Mouse (Mus musculus) retina, postnatal 7 days (tissue): ENCODE measurements around the gene Me1.

Experiments used
- DNase-seq: peaks from one replicate; pipeline ENCODE4 v3.0.0-alpha.2; 2012; ENCODE audit warnings: low read depth, low spot score

Gene Me1

DNA sequence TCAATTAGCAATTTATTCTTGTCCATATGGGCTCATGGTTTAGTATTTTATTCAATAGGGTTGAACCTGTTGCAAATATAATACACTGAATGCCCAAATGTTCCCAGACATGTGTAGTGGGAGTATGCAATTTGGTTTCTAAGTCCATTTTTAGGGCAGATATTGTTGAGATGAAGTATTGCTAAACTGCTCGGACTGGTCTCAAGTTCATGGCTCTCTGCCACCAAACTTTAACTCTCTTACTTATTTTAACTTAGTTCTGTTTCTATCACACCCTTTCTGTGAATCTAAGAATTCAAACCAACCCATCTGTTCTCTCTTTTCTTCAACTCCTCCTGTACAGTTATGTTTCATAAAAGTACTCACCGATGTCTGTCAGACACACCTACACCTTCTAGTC lies 35.4 kb downstream of the Me1 start:
- DNase-seq = no peak

DNA sequence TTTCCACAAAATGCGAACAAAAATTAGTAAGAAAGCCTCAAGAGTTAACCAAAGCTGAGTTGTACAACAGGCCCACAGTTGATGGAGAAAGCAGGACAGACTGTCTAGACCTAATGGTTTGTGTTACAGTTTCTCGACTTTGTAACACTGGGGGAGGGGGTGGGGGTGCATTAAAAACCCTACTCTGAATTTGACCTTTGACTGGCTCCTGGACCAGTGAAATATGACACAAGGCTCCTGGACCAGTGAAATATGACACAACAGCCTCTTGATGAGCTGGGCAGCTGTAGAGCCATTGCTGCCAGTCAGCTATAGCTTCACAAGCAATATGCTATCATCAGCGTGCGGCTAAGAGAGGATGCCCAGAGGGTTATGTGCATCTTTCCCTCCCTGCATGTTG lies 37.4 kb downstream of the Me1 start:
- no peak for DNase-seq

DNA sequence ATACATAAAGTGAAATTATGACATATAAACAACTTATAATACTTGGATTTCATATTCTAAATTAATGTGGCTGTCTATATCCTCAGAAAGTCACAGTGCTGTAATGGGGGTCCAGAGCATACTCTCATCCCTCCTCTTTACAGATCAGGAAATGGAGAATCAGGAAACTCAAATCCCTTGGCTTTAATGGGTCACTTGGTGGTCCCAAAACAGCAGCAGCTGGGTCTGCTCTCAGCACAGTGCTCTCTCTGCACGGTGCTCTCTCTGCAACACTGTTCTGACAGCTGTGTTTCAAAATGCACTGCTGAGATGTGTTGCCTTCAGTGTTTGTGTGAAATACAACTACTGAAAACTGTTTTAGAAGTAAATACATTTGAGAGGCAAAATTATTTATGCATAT lies 43.6 kb downstream of the Me1 start:
- DNase-seq = no peak

DNA sequence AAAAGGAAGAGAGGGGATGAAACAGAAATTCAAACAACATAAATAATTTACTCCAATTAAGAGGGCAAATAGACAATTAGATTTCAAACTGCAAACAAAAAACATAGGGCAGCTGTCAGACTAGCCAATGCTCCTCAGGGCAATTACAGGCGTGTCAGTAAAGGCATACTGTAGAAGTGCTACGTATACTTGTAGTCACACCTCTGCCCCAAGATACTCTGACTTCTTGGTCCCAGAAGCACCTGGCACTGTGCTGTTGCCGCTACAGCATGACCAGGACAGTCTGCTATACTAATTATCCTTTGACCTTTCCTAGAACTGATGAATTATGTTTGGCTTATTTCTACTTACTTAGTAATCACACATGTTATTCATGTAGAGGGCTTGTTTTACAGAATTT lies 44.5 kb downstream of the Me1 start:
- DNase-seq = no peak

DNA sequence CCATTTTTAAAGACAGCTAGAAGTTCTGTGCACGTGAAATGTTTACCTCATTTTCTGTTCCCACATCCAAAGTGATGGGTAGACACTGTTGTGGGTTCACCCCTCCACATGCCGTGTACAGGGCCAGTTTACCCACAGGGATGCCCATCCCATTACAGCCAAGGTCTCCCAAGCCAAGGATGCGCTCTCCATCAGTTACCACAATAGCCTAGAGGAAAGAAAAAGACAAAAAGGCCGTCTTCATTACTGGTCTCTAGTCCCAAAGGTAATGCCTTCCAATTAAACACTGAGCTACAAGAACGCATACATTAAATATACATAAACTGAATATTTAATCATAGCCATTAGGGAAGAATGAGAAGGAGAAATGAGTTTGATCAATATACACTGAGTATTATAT lies 44.9 kb downstream of the Me1 start:
- no peak for DNase-seq

DNA sequence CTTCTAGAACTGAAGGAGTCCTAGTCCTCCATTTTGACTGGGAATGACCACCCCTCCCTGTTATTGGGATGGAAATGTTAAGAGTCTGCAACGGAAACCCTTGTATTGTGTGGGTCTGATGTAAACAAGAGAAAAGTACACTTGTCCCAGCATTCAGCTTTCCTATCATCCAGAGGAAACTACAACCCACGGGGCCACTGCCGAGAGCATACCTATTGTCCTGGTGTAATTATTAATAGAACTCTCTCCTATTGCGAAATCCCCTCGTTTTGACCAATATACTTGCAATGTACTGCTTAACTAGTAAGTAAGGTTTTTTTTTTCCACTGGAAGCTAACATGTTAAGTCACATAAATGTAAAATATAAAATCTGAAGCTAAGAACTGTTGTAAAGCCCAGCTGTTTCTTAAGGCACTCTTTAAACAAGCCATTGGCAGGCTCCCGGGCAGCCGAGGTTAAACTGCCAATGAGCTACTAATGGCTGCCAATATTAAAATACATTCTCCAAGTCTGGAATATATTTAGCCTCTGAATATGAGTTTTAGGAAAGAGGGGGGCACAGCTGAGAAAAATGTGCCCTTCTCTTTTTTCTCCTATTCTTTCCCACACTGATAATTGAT lies 47.7 kb downstream of the Me1 start:
- no peak for DNase-seq

DNA sequence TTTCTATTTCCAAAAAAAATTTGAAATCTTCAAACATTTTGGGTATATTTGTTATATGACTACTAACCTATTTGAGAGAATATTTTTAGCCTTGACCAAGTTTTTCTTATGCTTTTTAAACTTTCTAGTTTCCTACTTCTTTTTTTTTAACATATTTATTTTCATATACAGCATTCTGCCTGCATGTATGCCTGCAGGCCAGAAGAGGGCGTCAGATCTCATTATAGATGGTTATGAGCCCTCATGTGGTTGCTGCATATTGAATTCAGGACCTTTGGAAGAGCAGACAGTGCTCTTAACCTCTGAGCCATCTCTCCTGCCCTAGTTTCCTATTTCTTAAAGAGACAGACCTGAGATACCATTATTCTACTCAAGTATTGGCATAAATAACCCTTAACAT lies 48.9 kb downstream of the Me1 start:
- no peak for DNase-seq

DNA sequence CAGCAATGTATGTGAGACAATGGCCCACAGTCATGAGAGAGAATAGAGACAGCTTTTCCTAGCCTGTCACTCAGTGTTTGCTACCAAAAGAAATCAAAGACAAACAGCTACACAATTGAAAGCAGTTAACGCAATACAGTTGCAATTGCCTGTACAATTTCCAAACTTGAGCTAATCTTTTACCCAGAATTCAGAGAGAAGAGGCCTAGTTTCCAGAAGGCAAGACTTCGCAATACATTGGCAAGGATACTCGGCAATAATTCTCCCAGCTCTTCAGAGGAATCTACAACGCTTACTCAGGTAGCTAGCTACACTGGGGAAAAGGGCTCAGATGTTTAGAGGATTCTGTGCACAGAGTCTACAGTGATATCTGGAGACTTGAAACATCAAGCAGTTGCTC lies 52.3 kb downstream of the Me1 start:
- DNase-seq = no peak

DNA sequence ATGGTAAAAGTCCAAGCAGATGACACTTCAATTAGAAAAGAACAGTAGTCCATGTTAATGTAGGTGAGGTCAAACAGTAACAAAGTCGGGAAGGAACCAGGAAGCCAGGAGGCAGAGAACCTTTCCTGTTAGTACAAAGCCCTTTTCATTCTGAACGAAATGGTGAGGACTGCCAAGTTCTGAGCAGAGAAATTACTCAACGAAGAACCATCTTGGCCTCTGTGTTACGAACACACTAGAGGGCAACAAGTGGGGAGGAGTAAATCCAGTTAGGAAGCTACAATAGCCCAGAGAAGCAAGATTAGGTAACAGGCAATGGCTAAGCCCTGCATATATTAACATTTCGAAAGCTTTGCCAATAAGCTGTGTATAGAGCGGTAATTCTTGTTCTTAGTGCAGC lies 57.0 kb downstream of the Me1 start:
- DNase-seq = no peak

DNA sequence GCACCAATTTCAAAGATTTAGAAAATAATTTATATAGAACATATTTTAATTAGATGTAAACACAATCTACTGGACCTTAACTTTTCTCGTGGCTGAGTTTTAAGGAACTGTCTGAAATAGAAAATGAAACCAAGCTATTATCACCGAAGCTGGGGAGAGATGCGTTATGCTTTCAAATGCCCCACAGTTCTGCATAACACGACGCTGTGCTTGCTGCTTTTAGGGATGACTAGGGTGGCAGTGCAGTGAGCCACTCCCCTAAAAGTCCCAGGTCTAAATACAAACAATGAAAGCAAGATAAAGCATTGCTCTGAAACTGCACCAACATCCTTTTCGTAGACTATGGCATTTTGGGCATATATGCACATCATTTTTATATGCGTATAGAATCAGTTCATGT lies 64.6 kb downstream of the Me1 start:
- no peak for DNase-seq

DNA sequence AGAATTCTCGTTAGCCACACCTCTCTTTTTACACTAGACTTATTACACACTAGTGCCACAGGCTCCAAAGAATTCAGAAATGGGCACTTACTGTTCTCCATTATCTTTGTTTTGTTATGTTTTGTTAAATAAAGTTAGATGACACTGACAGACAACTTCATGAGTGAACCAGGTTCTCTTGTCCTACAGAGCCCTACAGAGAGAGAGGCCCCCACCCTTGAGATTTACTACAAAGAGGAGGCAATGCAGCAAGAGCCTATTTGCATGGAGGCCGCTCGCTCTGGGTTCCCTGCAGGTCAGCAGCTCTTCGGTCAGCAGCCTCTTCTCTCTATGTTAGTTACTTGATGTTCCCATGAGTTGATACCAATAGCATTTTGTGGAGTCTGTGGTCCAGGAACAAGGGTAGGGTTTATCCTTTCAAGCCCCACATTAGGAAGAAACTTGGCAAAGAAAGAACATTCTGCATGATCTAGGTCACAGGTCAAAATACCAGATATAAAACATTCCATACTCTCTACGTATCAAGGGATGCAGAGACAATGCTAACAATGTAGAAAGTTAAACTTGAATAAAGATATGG lies 65.3 kb downstream of the Me1 start:
- no peak for DNase-seq

DNA sequence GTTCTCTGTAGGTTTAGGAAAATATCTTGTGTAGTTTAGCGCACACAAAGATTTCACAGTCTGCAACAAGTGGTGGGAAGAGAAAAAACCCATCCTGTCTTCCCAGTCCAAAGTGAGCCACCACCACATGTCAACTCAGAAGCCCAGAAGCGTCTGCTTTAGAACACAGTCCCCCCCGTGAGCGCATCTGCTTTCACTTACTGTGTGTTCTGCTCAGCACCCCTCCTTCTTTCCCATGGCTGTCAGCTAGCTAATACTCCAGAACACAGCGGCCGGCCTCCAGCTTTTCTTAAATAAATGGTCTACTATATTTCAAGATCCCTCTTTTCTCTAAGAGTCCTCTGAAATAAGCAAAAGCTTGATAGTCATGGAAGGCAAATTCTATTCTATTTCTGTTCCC lies 66.4 kb downstream of the Me1 start:
- DNase-seq = no peak

DNA sequence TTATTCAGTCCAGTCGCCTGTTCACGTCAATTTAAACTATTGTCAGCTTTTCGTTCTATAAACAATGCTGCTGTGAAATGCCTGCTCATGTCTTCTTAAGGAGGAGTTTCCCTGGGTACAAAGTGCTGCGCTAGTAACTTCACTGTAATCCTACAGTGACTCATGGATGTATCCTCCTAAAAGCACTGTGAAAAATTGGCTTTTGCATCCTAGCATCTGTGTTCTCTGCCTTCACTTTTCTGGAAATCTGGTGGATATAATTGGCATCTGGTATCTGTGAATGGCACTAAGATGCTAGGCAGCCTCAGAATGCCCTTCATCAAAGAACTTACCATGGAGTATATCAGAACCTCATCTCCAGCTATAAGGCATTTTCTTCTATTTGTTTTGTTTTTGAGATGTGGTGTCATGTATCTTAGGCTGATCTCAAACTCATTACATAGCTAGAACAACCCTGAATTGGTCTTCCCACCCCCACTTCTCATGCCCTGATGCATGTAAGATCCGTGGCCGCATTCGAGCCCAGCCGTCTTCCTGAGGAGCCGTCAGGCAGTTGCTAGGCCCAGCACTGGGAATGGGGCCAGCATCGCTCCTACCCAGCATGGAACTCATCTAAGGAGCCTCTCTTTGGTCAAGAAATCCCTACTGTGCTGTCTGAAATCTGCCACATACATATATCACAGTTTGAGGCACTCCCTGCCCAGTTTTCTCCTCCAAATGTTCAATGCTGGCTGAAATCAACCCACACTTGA lies 67.8 kb downstream of the Me1 start:
- no peak for DNase-seq

DNA sequence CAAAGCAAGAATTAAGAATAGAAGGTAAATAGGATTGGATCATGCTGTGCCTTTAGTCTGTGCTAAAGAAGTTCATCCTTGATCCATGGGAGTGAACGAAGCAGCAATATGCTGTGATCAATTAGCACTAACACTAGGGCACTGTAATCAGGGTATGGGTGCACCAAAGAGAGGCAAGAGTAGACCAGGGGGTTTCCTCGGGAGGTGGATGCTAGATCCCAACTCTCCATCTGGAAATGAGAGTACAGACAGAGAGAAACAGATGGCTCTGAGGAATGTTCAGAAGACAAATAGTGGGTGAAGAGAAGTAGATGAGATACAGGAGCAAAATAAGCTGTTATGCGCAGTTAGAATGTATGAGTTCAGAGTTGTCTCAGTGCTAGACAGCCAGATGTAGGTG lies 68.8 kb downstream of the Me1 start:
- no peak for DNase-seq

DNA sequence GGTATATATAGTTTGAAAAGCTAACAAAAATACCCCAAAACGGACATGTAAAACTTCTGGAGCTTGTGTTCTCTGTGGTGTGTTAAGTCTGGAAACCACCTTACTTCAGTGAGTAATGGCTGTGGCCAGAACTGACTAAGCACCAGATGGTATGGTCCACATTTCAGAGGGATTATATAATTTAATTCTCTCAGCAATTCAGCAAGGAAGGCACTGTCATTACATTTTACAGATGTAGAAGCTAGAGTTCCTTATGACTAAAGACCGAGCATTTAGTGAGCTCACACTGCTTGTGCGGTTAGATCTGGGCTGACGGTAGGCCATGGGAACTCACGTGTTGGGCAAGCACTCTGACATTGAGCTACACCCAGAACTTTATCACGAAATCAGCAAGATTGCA lies 71.0 kb downstream of the Me1 start:
- no peak for DNase-seq

DNA sequence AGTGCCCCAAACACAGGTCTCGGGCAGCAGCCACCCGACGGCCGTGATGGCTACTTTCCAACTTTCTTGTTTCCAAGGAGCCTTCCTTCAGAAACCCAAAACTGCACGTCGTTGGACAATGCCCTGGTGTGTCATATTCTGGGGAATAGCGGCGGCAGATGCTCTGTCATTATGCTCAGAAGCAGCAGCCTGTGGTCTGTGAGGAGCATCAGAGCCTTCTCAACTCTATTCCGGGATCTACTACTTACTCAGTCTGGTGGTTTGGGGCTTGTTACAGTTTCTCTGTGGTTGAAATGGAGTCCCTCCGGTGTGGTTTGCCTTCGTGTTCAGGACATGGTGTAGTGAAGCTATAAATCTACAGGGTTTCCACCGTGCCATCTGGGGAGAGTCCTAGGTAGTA lies 71.7 kb downstream of the Me1 start:
- no peak for DNase-seq

DNA sequence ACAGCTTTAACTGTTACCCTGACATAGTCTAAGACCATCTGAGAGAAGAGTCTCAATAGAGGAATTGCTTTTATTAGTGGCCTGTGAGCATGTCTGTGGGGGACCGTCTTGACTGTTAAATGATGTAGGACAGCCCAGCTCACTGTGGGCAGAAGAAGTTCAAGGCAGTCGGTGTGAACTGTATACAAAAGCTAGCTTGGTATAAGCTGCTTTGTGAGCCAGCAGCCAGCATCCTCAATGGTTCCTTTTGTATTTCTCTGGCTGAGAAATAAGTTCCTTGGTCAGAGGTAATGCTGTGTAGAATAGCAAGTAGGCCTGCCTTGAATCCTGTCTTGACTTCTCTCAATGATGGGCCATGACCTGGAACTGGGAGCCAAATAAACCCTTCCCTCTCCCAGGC lies 73.7 kb downstream of the Me1 start:
- no peak for DNase-seq

DNA sequence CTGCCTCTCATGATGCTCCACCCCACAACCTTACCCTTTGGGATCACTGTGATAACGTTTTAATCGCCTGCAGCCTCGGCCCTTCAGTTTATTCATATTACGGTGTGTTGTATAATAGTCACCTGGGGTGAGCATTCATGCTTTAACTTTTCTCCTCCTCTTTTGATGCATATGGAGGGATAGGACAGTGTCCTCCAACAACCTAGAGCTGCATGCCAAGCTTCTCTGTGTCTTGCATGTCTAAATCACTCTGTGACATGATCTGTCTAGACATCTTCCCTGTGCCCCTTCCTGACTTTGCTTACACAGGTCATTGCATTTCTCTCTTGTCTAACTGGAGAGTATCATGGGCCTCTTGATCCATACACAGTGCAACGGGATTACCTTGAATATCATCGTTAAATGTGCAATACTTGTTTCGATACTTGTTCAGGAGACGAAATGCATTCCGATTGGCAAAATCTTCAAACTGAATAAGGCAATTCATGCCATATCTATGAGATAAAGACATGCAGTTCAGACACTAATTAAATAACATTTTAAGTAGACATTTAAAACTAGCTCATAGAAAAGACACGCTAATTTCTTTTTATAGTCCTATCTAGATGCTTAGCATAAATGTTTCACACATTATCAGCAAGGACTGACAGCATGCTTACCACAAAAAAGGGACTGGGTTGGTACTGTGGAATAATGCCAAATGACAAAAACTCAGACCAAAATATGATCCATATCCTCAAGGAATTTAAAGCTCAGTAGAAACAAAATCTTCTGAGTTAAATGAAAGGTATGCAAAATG lies 76.2 kb downstream of the Me1 start:
- no peak for DNase-seq

DNA sequence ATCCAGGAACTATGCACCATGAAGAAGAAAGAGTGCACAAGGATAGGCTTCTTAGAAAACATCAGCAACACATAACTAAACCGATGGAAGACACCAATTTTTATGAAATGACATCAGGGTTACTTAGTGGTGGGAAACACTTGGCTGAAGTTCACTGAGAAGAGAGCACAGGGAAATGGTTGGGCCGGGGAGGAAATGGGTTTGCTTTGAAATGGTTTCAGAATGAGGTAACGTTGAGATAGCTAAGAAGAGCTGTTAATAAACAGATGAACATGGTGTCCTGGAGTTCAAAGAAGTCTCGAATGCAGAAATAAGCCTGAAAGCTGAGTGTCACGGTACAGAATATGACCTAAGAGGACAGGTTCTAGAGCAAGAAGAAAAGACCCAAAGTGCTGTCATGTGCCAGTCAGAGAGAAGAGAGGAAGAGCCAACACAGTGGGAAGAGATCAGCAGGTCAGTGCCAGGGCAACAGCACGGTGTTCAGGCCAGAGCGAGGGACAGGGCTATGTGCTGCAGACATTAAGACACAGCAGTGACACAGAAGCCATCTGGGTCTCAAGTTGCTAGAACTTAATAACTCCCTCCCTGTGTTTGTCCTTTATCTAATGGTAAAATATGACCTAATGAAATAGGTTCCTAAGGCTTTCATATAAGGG lies 77.8 kb downstream of the Me1 start:
- DNase-seq = no peak

DNA sequence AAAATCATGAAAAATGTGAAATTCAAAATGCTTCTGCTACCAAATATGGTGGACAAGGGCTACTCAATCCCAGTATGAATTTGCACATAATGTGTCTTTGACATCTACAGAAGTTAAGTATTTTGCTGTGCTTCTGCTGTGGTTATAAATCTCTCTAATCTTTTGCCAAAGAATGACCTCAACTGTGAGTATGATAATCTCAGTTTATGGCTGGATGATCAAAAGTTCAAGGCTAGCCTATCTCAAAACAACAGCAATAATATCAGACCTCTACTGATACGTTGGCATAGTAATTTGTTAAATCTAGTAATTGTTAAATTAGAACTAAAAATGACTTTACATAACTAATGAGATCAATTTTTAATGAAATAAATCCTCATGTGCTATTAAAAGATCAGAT lies 80.0 kb downstream of the Me1 start:
- DNase-seq = no peak

DNA sequence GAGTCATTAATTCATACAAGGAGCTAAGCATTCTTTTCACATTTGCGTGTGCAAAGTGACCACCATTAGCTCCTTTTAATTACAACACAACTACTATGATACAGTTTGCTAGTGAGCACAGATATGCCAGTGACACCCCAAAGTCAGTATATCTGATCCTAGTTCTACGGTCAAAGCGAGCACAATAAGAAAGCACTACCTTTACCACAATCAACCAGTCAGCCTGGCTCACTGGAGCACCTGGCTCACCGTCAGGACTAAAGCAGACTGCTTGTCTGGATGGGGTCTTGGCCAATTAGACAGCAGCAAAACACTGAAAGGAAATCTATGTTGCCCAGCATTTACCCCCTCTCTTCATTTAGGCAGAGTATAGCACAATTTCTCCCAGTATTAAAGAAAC lies 83.7 kb downstream of the Me1 start:
- DNase-seq = no peak

DNA sequence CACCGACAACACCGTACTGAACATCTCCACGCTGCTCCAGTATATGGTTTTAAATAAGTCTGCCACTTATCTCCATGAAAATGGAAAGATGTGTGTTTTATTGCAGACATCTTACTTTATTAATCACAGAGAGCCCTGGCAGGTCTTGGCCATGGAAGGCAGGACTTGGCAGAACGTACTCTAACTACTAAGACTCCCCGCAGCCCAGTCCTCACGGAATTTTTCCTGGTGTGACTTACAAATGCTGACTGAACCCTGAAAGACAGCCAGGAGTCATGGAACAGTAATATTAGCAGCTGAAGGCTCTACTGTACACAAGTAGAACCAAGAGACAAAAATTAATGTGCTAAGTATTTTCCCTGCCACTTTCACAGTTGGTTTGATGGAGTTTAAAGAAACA lies 90.0 kb downstream of the Me1 start:
- no peak for DNase-seq
